Mouse (Mus musculus): ENCODE measurements at regions not wholly inside any gene's neighbourhood (a gene's known extent, or its start where the extent isn't known, plus 50 kb on each side); places are given as distances from the start of the nearest gene placed in this dataset.

DNA sequence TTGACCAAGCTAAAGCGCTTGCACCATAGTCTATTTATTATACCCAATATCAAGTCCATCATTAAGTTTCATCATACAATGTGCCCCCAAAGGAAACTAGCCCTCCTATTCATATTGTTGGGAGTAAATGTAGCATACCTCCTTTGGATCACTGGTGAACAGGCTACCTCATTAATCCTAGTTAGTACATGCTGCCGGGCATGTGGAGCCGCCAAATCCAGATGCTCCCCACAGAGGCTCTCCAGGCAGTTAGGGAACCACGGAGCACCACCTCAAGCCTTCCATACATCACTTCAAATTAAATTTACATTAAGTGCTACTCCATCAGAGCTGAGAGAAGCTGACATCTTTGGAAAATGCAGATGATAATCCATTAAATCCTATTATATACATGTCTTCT, 81.1 kb upstream of the Foxd3 start:
- no peak overlapping the region for H3K4me3 ChIP-seq (ENCODE audit: low read depth, low read length)
- no peaks in the 10 kb centered on the region for H3K4me1 ChIP-seq (ENCODE audit: control insufficient read depth, insufficient read depth, low read length)
- H3K27ac ChIP-seq (ENCODE audit: insufficient read depth, low read length), result no peak overlapping the region
- no peaks in the 10 kb centered on the region for H3K27me3 ChIP-seq (ENCODE audit: control insufficient read depth, insufficient read depth, low read length, poor library complexity, severe bottlenecking)
- H3K9me3 ChIP-seq (replicated peaks; ENCODE audit: control insufficient read depth, insufficient read depth, low read length, poor library complexity, severe bottlenecking), result no peaks in the 10 kb centered on the region
- no peak for TF ChIP-seq EP300 (IDR thresholded peaks at IDR 0.05; ENCODE audit: insufficient read depth, low read depth, low read length)
- TF ChIP-seq CTCF (IDR thresholded peaks at IDR 0.05; ENCODE audit: low read depth, low read length), result no peak
- no peak for TF ChIP-seq POLR2A (IDR thresholded peaks at IDR 0.05; ENCODE audit: insufficient read depth, low read length)
- no peak overlapping the region for H3K9ac ChIP-seq (ENCODE audit: low read depth, poor library complexity, severe bottlenecking)
- no peaks in the 10 kb centered on the region for H3K36me3 ChIP-seq (ENCODE audit: control insufficient read depth, insufficient read depth, low read length, poor library complexity, severe bottlenecking)

DNA sequence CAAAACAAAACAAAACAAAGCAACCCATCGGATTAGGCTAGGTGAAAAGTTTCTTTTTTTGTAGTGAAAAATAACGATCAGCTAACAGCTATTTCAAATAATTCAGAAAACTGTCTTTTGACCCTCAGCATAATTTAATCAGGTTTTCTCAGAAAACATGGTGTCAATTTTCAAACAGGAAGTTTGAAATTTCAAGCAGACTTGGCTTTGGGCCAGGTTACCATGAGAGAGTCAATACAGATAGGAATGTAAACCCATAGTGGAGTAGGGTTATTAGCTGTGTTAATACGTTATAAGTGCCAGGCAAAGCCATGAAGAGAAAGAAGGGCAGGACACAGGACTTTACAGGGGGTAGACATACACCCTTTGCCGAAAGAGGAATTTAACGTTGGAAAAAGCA, 58.3 kb upstream of the Foxd3 start:
- Histone ChIP-seq H3K9ac (ENCODE audit: low read depth, poor library complexity, severe bottlenecking) (no peak overlapping the region), H3K27ac (ENCODE audit: insufficient read depth, low read length) (no peak overlapping the region), H3K36me3 (ENCODE audit: control insufficient read depth, insufficient read depth, low read length, poor library complexity, severe bottlenecking) (no peaks in the 10 kb centered on the region), H3K9me3 (replicated peaks; ENCODE audit: control insufficient read depth, insufficient read depth, low read length, poor library complexity, severe bottlenecking) (no peaks in the 10 kb centered on the region), H3K27me3 (ENCODE audit: control insufficient read depth, insufficient read depth, low read length, poor library complexity, severe bottlenecking) (no peaks in the 10 kb centered on the region), H3K4me3 (ENCODE audit: low read depth, low read length) (no peak overlapping the region), H3K4me1 (ENCODE audit: control insufficient read depth, insufficient read depth, low read length) (no peaks in the 10 kb centered on the region)
- TF ChIP-seq EP300 (IDR thresholded peaks at IDR 0.05; ENCODE audit: insufficient read depth, low read depth, low read length) (no peak), POLR2A (IDR thresholded peaks at IDR 0.05; ENCODE audit: insufficient read depth, low read length) (no peak)

DNA sequence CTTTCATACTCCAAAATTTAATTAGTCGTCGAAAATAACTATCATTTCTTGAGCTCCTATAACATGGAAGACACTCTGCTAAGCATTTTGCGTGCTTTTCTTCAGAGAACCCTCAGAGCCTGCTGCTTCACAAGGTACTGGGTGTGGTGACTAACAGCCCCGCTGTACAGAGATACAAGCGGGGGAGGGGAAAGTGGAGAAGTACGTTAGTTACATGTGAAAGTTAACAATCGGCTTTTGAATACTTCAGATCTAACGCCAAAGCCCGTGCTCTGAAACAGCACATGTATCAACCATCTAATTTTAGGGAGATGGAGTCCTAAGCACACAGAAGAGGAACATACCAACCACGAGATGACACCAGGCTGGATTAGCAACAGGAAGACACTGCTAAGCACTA, 55.4 kb upstream of the Foxd3 start:
- H3K27ac ChIP-seq (ENCODE audit: insufficient read depth, low read length), result no peak overlapping the region
- no peaks in the 10 kb centered on the region for H3K27me3 ChIP-seq (ENCODE audit: control insufficient read depth, insufficient read depth, low read length, poor library complexity, severe bottlenecking)
- H3K9me3 ChIP-seq (replicated peaks; ENCODE audit: control insufficient read depth, insufficient read depth, low read length, poor library complexity, severe bottlenecking), result no peaks in the 10 kb centered on the region
- no peak overlapping the region for H3K9ac ChIP-seq (ENCODE audit: low read depth, poor library complexity, severe bottlenecking)
- no peaks in the 10 kb centered on the region for H3K4me1 ChIP-seq (ENCODE audit: control insufficient read depth, insufficient read depth, low read length)
- H3K4me3 ChIP-seq (ENCODE audit: low read depth, low read length), result no peak overlapping the region
- no peak for TF ChIP-seq CTCF (IDR thresholded peaks at IDR 0.05; ENCODE audit: low read depth, low read length)
- no peak for TF ChIP-seq POLR2A (IDR thresholded peaks at IDR 0.05; ENCODE audit: insufficient read depth, low read length)
- no peak for TF ChIP-seq EP300 (IDR thresholded peaks at IDR 0.05; ENCODE audit: insufficient read depth, low read depth, low read length)
- H3K36me3 ChIP-seq (ENCODE audit: control insufficient read depth, insufficient read depth, low read length, poor library complexity, severe bottlenecking), result no peaks in the 10 kb centered on the region

DNA sequence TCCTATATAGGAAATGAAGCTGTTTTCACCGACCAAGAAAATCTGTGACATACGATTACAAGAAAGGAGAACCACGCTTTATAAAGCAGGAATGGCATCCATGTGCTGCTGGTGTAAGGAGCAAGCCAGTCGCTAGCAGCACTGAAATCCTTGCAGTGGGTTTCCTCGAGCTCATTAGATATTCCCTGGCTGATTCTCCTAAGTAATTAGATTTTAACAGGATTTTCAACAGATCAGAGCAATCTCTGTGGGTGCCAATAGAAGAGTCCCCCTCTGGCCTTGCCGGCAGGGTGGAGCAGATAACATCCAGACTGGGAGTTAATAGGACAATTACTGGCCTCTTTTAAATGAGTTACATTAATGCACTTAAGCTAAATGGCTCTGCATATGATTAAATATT, 54.6 kb upstream of the Foxd3 start:
- Histone ChIP-seq H3K4me3 (ENCODE audit: low read depth, low read length) (no peak overlapping the region), H3K27ac (ENCODE audit: insufficient read depth, low read length) (no peak overlapping the region), H3K4me1 (ENCODE audit: control insufficient read depth, insufficient read depth, low read length) (no peaks in the 10 kb centered on the region), H3K9ac (ENCODE audit: low read depth, poor library complexity, severe bottlenecking) (no peak overlapping the region), H3K36me3 (ENCODE audit: control insufficient read depth, insufficient read depth, low read length, poor library complexity, severe bottlenecking) (no peaks in the 10 kb centered on the region), H3K9me3 (replicated peaks; ENCODE audit: control insufficient read depth, insufficient read depth, low read length, poor library complexity, severe bottlenecking) (no peaks in the 10 kb centered on the region), H3K27me3 (ENCODE audit: control insufficient read depth, insufficient read depth, low read length, poor library complexity, severe bottlenecking) (no peaks in the 10 kb centered on the region)
- TF ChIP-seq EP300 (IDR thresholded peaks at IDR 0.05; ENCODE audit: insufficient read depth, low read depth, low read length), result no peak
- TF ChIP-seq POLR2A (IDR thresholded peaks at IDR 0.05; ENCODE audit: insufficient read depth, low read length), result no peak

Measured in ES-Bruce4 (cell line).